Mouse (Mus musculus) lung, embryonic 15.5 days (tissue): ENCODE data around the gene Dnah7a. TPM values are rescaled to one million over a fixed set of nuclear protein-coding genes. Genes with fewer than 3 reads are reported as not detected.
"Not testable (repeated sequence)": the region's sequence is repeated elsewhere in the genome, so short reads cannot be mapped to it uniquely, and the experiment has no call there.

Source experiments
- ATAC-seq: fragments of 200-750 bp; cut with Nextera tagmentation; 2 replicates; pipeline ENCODE4 v1.8.0; 2017; ENCODE audit warnings: moderate number of reproducible peaks, borderline replicate concordance; ENCODE audit not compliant: low FRiP score, low TSS enrichment; ENCODE audit errors: extremely low read depth
- H3K27ac ChIP-seq: fragments of 300-500 bp; sonication (generic); 2 replicates; pipeline ENCODE4 v1.5.1; 2015; ENCODE audit warnings: moderate library complexity, mild to moderate bottlenecking, inconsistent platforms
- H3K27me3 ChIP-seq: fragments of 300-500 bp; sonication (generic); 2 replicates; pipeline ENCODE4 v1.6.1; 2015; ENCODE audit warnings: inconsistent platforms
- H3K36me3 ChIP-seq: fragments of 300-500 bp; sonication (generic); 2 replicates; pipeline ENCODE4 v1.6.1; 2015; ENCODE audit warnings: inconsistent platforms
- H3K4me1 ChIP-seq: fragments of 300-500 bp; sonication (generic); 2 replicates; pipeline ENCODE4 v1.6.1; 2015; ENCODE audit warnings: inconsistent platforms
- H3K4me2 ChIP-seq: fragments of 300-500 bp; sonication (generic); 2 replicates; pipeline ENCODE4 v1.6.1; 2015; ENCODE audit warnings: inconsistent platforms, mild to moderate bottlenecking, moderate library complexity
- H3K4me3 ChIP-seq: fragments of 300-500 bp; sonication (generic); 2 replicates; pipeline ENCODE4 v1.5.1; 2015; ENCODE audit warnings: mild to moderate bottlenecking, inconsistent platforms
- H3K9ac ChIP-seq: fragments of 300-500 bp; sonication (generic); 2 replicates; pipeline ENCODE4 v1.6.1; 2015; ENCODE audit warnings: inconsistent platforms
- H3K9me3 ChIP-seq: fragments of 300-500 bp; sonication (generic); 2 replicates; pipeline ENCODE4 v1.6.1; 2016; ENCODE audit warnings: inconsistent platforms
- WGBS: fragments of 180-500 bp; shearing (Covaris S2); methylation state at CpG from one replicate; pipeline ENCODE4 v1.1.7; 2015; 5-methylcytosine and 5-hydroxymethylcytosine counted together
- polyA plus RNA-seq: library from polyadenylated mRNA; unstranded; fragments of >200 nt; fragmentation: Nextera tagmentation; extraction: Ambion mirVana; gene quantifications from 2 replicates; pipeline ENCODE4 v1.2.1, GENCODE M21; 2015

The Dnah7a gene
- polyA plus RNA-seq, 1 experiment from 2014 or later, result 2.0 TPM

- not testable (repeated sequence) for H3K9me3 ChIP-seq, H3K27me3 ChIP-seq, ATAC-seq, H3K36me3 ChIP-seq, H3K4me3 ChIP-seq, H3K27ac ChIP-seq, H3K4me1 ChIP-seq, H3K4me2 ChIP-seq, H3K9ac ChIP-seq
- WGBS, result 68% methylated on average over 1 of the region's 1 CpGs
These were observed 234.5 kb downstream of the Dnah7a start for GRCm38 (mm10) chr1:53472084-53472483.

- no peak for ATAC-seq
- WGBS, result 76% methylated on average over 2 of the region's 2 CpGs
- Histone ChIP-seq H3K27me3 (no peaks in the 10 kb centered on the region), H3K4me2 (no peak overlapping the region), H3K36me3 (no peaks in the 10 kb centered on the region), H3K4me3 (no peak overlapping the region), H3K9ac (no peak overlapping the region), H3K27ac (no peak overlapping the region), H3K9me3 (no peaks in the 10 kb centered on the region), H3K4me1 (no peaks in the 10 kb centered on the region)
These were observed 239.3 kb downstream of the Dnah7a start for GRCm38 (mm10) chr1:53467325-53467670.

GRCm38 (mm10) chr1:53466524-53467324 lies 239.9 kb downstream of the Dnah7a start:
- H3K9ac ChIP-seq, H3K27me3 ChIP-seq, H3K27ac ChIP-seq, H3K4me2 ChIP-seq, H3K36me3 ChIP-seq, ATAC-seq, H3K4me3 ChIP-seq, H3K9me3 ChIP-seq, H3K4me1 ChIP-seq: not testable (repeated sequence)
- WGBS, result 87% methylated on average over 4 of the region's 4 CpGs

GRCm38 (mm10) chr1:53439173-53439572 lies 267.4 kb downstream of the Dnah7a start:
- H3K9me3 ChIP-seq, H3K4me2 ChIP-seq, ATAC-seq, H3K36me3 ChIP-seq, H3K4me3 ChIP-seq, H3K4me1 ChIP-seq, H3K27me3 ChIP-seq, H3K27ac ChIP-seq, H3K9ac ChIP-seq: not testable (repeated sequence)
- 48% methylated on average over 3 of the region's 3 CpGs for WGBS

- H3K9me3 ChIP-seq, H3K9ac ChIP-seq, H3K36me3 ChIP-seq, H3K4me2 ChIP-seq, H3K27me3 ChIP-seq, ATAC-seq, H3K4me3 ChIP-seq, H3K27ac ChIP-seq, H3K4me1 ChIP-seq: not testable (repeated sequence)
- WGBS, result 82% methylated on average over 2 of the region's 2 CpGs
These were observed 274.2 kb downstream of the Dnah7a start for GRCm38 (mm10) chr1:53432433-53432832.

- 13% methylated on average over 3 of the region's 3 CpGs for WGBS
- no peak overlapping the region for H3K4me2 ChIP-seq
- no peaks in the 10 kb centered on the region for H3K36me3 ChIP-seq
- no peaks in the 10 kb centered on the region for H3K27me3 ChIP-seq
- no peak overlapping the region for H3K27ac ChIP-seq
- no peak overlapping the region for H3K4me3 ChIP-seq
- H3K4me1 ChIP-seq, result no peaks in the 10 kb centered on the region
- H3K9ac ChIP-seq, result no peak overlapping the region
- no peaks in the 10 kb centered on the region for H3K9me3 ChIP-seq
- peak; percentile 64; the same call in 1 of the 2 replicates for ATAC-seq
These were observed 300.7 kb downstream of the Dnah7a start for GRCm38 (mm10) chr1:53405803-53406325.

GRCm38 (mm10) chr1:53393936-53394760 lies 312.4 kb downstream of the Dnah7a start:
- H3K9ac ChIP-seq, H3K4me1 ChIP-seq, H3K9me3 ChIP-seq, H3K27ac ChIP-seq, ATAC-seq, H3K36me3 ChIP-seq, H3K27me3 ChIP-seq, H3K4me3 ChIP-seq: not testable (repeated sequence)
- 30% methylated on average over 21 of the region's 21 CpGs for WGBS
- peak overlapping the region; percentile 9; the same call in 1 of the 2 replicates for H3K4me2 ChIP-seq

GRCm38 (mm10) chr1:53388762-53389161 lies 317.8 kb downstream of the Dnah7a start:
- Histone ChIP-seq H3K27me3 (no peaks in the 10 kb centered on the region), H3K9ac (no peak overlapping the region), H3K9me3 (no peaks in the 10 kb centered on the region), H3K36me3 (no peaks in the 10 kb centered on the region), H3K4me3 (no peak overlapping the region), H3K4me1 (no peaks in the 10 kb centered on the region), H3K27ac (no peak overlapping the region), H3K4me2 (no peak overlapping the region)
- no peak for ATAC-seq
- WGBS, result 90% methylated on average over 14 of the region's 14 CpGs

- Histone ChIP-seq H3K9ac (no peak overlapping the region), H3K4me2 (no peak overlapping the region), H3K4me1 (no peaks in the 10 kb centered on the region), H3K9me3 (no peaks in the 10 kb centered on the region), H3K27ac (no peak overlapping the region), H3K36me3 (no peaks in the 10 kb centered on the region), H3K27me3 (no peaks in the 10 kb centered on the region), H3K4me3 (no peak overlapping the region)
- 63% methylated on average over 6 of the region's 6 CpGs for WGBS
- ATAC-seq, result no peak
These were observed 322.4 kb downstream of the Dnah7a start for GRCm38 (mm10) chr1:53384085-53384688.

- H3K36me3 ChIP-seq, result no peaks in the 10 kb centered on the region
- H3K4me3 ChIP-seq, result no peak overlapping the region
- H3K4me1 ChIP-seq, result no peaks in the 10 kb centered on the region
- no peak for ATAC-seq
- WGBS, result 73% methylated on average over 3 of the region's 3 CpGs
- no peak overlapping the region for H3K27ac ChIP-seq
- no peaks in the 10 kb centered on the region for H3K9me3 ChIP-seq
- H3K9ac ChIP-seq, result no peak overlapping the region
- no peaks in the 10 kb centered on the region for H3K27me3 ChIP-seq
- no peak overlapping the region for H3K4me2 ChIP-seq
These were observed 328.9 kb downstream of the Dnah7a start for GRCm38 (mm10) chr1:53377731-53378130.

- not testable (repeated sequence) for H3K4me3 ChIP-seq, H3K9me3 ChIP-seq, H3K27me3 ChIP-seq, H3K4me2 ChIP-seq, H3K36me3 ChIP-seq, H3K4me1 ChIP-seq, ATAC-seq, H3K27ac ChIP-seq, H3K9ac ChIP-seq
- WGBS, result 70% methylated on average over 2 of the region's 2 CpGs
These were observed 330.6 kb downstream of the Dnah7a start for GRCm38 (mm10) chr1:53375965-53376364.

GRCm38 (mm10) chr1:53358988-53359387 lies 347.6 kb downstream of the Dnah7a start:
- H3K27ac ChIP-seq, result no peak overlapping the region
- no peak overlapping the region for H3K4me2 ChIP-seq
- H3K36me3 ChIP-seq, result no peaks in the 10 kb centered on the region
- no peaks in the 10 kb centered on the region for H3K4me1 ChIP-seq
- H3K4me3 ChIP-seq, result no peak overlapping the region
- H3K27me3 ChIP-seq, result no peaks in the 10 kb centered on the region
- H3K9me3 ChIP-seq, result no peaks in the 10 kb centered on the region
- H3K9ac ChIP-seq, result no peak overlapping the region
- no peak for ATAC-seq
